Mouse (Mus musculus) ES-Bruce4 (cell line): Measurements from ENCODE around the gene Ptpn6.

Experiments
- EP300 ChIP-seq: IDR thresholded peaks from 2 replicates; pipeline ENCODE4 v1.6.1; 2011; ENCODE audit warnings: low read depth, low read length; ENCODE audit not compliant: insufficient read depth
- POLR2A ChIP-seq: IDR thresholded peaks from one replicate; pipeline ENCODE4 v1.8.1; 2011; ENCODE audit warnings: low read length; ENCODE audit not compliant: insufficient read depth

DNA sequence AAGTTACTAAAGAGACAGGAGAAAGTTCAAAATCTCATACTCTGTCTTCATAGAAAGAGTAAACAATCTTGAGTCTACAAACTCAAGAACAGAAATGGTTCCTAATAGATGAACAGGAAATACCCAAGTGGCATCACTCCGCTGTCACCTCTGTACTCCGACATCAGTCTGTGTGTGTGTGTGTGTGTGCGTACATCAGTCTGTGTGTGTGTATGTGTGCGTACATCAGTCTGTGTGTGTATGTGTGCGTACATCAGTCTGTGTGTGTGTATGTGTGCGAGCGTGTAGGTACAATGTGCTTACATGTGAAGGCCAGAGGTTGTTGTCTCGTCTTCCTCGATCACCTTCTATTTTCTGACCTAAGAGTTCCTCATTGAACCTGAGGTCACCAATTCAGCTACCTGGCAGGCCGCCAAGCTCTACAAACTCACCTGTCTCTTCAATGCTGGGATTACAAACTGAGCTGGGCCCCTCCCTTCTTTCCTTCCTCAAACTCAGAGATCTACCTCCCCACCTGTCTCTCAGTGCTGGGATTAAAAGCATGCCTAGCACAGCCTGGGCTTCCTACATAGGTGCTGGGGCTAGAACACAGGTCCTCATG is 30.1 kb downstream of the Ptpn6 start:
- TF ChIP-seq POLR2A (no peak), EP300 (no peak)
